Mouse (Mus musculus): Measurements from ENCODE around the gene Hipk3.

The Hipk3 gene

DNA sequence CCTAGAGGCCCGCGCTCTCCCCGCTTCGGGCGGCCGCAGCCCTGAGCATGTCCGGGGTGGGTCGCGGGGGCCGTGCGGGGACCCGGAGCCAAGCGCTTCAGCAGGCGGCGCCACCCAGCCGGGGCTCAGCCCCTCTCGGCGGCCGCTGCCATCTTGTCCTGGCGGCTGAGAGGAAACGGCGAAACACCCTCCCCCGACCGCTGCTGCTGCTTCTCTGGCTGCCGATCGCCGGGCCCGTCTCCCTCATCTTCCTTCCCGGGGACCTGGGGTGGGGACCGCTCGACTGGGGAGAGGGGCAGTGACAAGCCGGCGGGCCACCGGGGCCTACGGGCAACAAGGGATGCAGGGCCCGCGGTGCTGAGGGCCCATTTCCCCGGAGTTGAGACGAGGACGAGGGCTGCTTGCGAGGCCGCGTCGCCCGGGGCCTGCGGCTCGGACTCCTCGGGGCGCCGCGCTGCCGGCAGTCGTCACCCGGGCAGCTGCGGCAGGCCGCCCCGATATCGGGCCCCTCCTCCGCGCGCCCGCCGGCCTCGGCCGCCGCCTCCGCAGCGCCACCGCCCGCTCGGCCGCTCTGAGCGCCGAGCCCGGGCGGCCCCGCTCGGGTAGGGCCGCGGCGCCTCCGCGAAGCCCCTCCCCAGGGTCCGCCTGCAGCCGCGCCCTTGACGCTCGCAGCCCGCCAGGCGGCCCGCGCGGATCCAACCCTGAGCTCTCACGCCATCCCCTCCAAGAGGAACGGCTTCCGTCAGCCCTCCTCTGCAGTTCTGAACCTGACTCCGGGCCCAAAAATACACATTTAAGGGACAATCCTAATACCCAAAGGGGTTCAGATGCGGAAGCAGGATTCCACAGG is at the start of gene Hipk3:
TSS of gene Hipk3 (minus strand) at position 496 of the 850 bp plus-strand sequence.
- DNase-seq (ENCODE audit: low spot score in 2 of 2) = peak; percentile 87

DNA sequence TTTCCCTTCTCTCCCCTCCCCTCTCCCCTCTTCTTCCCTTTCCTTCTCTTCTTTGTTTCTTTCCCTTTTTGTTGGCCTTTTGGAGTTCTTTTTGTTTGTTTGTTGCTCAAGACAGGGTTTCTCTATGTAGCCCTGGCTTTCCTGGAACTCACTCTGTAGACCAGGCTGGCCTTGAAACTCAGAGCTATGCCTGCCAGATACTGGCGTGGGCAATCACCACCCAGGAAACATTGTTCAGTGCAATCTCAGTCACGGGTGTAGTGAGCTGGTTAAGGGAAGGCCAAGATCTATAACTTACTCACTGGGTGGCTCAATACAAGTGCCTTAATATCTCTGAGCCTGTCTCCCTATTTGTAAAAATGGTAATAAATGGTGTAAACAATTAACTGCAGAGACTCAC is 46.0 kb upstream of the Hipk3 start:
- DNase-seq (ENCODE audit: low spot score in 2 of 2) = no peak

DNA sequence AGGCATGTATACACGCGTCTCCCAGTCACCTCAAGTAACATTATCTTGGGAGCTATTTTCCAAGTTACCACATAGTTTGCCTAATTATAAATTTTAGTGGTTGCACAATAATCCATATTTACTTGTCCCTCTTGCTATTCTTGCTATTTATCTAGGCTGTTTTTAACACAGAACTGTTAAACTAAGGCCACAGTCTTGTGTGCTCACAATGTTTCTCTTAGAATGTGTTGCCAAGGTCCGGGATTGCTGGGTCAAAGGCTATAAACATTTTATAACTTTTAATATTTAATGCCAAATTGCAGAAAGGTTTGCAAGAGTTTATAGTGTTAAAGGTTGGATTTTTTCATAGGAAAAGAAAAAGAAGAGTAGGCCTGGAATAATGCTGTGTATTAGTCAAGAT is 40.5 kb upstream of the Hipk3 start:
- DNase-seq (ENCODE audit: low spot score in 2 of 2) = no peak

DNA sequence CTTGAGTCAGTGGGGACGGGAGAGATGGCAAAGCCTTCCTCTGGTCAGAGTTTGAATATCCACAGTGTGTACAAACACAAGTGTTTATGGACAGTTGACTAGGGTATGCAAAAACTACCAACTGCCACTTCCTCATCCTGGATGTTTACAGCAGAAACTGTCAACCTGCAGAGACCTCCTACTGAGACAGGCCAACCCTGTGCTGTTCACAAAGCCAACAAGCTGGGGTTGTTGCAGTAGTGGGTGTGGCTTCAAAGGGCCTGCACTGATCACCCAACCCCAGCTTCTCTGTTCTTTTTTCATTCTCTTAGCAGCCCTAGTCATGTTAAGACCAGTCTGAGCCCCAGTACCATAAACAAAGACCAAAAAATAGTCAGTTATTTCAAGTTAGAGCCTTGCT is 38.3 kb upstream of the Hipk3 start:
- DNase-seq (ENCODE audit: low spot score in 2 of 2) = no peak

DNA sequence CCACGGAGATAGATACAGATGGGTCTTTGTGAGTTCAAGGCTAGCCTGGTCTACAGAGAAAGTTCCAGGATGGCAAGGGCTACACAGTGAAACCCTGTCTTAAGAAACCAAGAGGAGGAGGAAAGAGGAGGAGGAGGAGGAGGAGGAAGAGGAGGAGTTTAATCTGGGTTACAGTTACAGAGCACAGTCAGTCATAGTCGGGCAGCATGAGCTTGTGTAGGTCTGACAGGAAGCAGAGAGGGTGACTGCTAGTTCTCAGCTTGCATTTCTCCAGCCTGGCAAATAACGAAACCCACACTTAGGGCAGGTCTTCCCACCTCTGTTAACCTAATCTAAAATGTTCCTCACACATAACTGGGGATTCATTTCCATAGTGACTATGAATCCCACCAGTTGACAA is 32.3 kb upstream of the Hipk3 start:
- no peak for DNase-seq (ENCODE audit: low spot score in 2 of 2)

DNA sequence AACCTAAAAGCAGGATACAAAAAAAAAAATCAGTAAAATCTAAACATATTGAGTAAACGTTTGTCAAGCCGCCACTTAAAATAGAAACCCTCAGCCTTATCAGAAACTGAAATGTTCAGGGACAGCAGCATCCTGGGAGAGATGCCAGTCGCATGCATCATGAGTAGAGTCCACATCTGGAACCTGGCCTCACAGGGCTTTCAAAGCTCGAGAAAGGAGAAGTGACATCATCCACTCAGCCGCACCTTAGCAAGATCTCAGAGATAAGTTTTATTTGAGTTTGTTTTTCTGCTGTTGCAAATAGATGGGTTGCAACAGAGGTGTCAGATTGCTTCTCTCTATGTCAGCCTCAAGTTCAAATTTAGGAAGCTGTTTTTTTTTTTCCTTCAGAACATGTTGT is 31.3 kb upstream of the Hipk3 start:
- DNase-seq (ENCODE audit: low spot score in 2 of 2) = no peak

DNA sequence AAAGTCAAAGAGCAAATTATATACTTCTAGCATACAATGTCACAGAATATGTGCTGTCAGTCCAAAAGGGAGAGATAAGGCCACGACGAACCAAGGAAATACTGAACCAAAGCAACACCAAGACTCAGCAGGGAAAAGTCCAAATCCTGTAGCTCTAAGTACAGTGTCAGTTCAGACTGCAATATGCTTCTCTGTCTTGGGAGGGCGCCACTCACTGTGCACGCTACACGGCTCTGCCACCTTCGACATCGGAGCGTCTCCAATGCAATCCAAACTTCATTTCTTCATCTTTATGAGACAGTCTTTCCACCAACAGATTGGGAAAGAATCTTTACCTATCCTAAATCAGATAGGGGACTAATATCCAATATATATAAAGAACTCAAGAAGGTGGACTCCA is 17.4 kb upstream of the Hipk3 start:
- no peak for DNase-seq (ENCODE audit: low spot score in 2 of 2)

DNA sequence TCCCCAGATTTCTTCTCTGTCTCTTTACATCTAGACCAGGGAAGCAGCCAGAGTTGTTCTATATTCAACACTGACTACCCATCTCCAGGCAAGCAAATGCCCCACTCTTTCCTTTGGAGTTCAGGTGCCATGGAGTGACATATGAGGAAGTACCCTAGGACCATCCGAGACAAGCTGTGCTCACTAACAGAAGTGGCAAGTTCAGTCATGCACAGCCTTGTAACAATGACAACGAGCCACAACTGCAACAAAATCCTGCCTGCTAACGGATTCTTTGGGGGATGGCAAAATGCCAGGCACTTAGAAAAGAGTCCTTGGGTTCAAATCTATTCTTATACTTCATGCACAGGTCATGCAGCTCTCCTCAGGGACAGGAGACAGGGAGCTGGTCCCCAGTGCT is 8.1 kb upstream of the Hipk3 start:
- DNase-seq (ENCODE audit: low spot score in 2 of 2) = no peak

DNA sequence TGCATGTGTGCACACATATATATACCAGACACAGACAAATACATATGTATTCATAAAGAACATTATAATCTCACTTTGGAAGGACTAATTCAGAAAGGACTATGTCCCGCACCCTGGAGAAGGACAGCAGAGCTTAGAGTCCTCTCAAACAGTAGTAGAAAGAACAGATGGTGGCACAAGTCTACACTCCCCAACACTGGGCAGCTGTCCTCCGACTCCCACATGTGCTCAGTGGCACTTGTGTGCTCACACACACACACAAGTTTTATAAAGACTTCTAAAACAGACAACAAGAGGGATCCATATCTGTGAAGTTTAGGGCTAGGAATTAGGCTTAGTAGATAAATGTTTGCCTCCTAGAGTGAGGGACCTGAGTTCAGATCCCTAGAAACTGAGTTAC is 6.8 kb upstream of the Hipk3 start:
- DNase-seq (ENCODE audit: low spot score in 2 of 2) = no peak

DNA sequence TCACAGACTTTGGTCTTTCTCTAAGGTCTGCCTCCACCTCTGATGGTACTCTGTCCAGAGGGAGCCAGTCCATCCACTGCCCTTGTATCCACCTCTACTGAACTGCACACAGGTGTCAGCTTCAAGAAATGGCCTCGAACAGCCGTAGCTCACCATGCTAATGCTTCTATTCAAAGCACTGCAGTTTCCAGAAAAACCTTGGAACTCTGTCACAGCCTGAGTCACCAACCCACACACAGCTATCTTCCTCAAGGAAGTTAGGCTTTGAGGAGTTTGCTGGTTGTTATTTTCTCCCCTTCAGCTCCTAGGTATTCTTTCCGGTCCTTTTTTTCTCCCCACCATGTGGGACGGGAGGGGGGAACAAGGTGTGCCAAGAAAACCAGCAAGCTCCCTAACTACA is 3.5 kb upstream of the Hipk3 start:
- peak in 1 of 2 experiments; percentile 62 for DNase-seq (ENCODE audit: low spot score in 2 of 2)

DNA sequence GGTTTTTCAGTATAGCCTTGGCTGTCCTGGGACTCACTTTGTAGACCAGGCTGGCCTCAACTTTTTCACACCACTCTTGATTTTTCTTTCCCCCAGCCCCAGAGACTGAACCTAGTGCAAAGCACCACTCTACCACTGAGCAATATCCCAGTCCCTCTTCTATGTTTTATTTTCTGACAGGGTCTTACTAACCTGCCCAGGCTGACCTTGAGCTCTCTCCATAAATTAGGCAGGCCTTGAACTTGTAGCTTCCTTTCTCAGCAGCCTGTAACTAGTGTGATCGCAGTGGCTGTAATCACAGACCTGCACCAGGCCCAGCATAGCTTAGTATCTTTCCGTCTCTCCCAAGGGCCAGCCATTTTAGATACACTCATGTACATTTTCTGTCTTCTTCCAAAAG is 3.0 kb upstream of the Hipk3 start:
- no peak for DNase-seq (ENCODE audit: low spot score in 2 of 2)

DNA sequence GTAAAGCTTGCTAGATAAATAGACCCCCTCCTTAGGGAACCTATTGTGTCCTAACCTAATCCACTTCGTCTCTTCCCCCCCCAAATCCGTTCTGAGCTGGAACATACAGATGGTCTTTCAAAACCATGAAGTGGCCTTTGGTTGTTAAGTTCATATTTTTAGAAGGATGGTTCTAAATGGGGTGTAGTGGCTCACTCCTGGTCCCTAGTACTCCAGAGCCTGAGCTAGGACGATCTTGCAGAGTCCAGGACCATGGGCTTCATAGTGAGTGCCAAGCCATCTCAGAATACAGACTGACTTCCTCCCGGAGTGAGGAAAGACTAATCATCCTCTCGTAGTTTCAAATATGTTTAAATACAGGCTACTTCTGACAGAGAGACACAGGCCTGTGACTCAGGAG is 2.0 kb upstream of the Hipk3 start:
- no peak for DNase-seq (ENCODE audit: low spot score in 2 of 2)

DNA sequence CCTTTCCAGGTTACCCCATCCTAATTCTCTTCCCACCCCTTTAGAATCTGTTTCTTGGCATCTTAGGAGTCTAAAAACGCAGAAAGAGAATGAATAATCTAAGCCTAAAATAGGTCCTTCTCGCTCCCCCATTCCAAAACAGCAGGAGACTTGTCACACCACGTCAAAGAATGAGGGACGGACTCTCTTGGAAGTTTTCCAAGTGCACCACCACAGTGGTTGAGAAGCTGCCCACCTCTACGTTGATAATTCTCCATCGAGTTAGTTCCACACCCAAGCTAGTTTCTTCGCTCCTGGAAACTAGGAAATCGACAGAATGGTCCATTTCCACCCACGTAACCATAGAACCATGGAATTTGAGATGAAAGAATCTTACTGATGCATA is 547 bp upstream of the Hipk3 start:
- peak; percentile 53 to 70 for DNase-seq (ENCODE audit: low spot score in 2 of 2)

DNA sequence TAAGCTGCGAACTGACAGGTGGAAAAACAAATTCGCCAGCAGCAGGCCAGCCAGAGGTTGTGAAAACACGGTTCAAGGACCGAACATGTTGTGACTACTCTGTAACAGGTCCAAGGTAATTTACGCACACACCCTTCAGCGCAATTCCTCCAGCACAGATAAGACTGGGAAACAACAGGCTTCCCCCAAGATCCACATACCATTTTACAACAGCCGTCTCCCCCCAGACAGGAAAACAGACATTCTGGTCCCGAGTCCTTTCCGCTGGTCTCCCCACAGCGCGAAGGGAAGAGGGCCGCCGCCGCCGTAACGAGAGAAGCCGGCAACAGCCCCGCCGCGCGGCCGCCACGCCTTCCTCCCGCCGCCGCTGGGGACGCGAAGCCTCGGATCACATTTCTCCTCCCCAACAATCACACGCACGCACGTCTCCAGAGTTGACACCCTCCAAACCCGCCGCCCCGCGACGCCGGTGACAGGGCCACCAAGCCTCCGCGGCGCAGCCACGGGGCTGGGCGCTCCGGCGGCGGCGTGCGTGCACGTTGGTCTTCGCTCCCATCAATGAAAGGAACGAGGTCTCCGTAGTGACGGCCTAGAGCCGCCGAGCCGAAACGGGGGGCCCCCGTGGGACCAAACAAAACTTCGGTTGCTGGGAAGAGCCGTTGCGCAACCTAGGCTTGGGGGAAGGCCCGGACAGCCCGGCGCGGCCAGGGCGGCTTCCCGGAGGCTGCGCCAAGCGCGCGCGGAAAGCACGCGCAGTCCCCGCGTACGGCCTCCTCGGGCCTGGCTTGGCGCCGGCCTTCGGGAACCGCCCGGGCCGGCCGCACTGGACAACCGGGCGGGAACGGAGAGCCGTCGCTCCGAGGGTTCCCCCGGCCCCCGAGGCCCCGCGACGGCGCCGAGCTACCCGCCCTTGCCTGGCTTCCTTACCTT is 960 bp downstream of the Hipk3 start:
- DNase-seq (ENCODE audit: low spot score in 2 of 2) = peak; percentile 89

DNA sequence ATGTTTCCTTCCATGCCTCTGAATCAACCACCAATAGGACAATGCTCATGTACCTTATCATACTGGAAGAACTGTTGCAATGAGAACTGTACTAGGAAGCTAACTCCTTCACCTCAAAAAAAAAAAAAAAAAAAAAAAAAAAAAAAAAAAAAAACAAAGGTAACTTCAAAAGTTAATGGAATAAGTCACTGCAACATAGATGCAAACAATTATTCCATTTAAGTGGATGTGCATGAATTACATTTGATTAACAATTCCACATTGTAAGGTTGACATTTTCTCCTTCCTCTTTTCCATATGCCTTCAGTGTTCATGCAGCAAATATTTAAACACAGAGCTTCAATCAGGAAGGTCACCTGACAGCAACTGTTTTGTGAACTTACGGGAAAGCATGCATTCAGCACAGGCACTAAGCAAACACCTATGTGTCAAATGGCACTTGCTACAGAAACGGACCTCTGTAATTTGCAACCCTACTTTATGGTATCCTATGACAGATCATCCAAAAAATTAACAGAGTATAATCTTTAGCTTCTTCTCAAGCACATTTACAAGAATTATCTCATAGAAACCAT is 2.9 kb downstream of the Hipk3 start:
- DNase-seq (ENCODE audit: low spot score in 2 of 2) = no peak

DNA sequence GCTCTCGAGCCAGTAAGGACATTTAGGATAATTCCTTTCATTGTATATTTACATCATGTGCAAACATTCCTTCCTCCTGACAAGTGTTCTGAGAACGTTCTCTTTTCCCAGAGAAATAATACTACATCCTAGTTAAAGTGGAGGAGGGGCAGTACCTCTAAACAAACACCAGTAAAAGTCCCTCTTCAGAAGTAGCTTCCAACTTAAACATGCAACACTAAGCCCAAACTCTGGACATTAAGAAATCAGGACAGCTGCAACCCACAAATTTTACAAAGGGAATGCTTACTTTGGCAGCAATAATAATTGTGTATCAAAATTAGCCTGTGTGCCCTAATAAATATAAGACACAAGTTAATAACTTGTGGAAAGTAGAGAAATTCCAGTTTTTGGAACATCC is 3.5 kb downstream of the Hipk3 start:
- no peak for DNase-seq (ENCODE audit: low spot score in 2 of 2)

DNA sequence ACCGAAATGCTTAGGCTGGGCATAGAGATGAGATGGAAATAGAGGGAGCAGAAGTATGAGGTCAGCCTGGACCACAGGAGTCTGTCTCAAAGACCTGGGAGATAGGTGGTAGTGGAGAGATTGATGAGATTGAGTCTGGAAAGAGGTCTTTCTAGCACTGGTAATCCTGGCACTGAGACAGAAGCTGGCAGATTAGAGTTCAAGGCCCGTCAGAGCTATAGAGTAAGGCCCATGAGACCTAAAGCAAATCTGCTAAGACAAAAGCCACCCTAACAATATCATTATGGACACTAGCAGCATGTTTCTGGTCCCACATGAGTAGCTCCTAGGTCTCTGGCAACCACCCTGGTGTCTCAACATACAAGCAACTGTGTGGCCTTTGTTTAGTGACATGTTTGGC is 4.4 kb downstream of the Hipk3 start:
- peak in 1 of 2 experiments; percentile 18 for DNase-seq (ENCODE audit: low spot score in 2 of 2)

DNA sequence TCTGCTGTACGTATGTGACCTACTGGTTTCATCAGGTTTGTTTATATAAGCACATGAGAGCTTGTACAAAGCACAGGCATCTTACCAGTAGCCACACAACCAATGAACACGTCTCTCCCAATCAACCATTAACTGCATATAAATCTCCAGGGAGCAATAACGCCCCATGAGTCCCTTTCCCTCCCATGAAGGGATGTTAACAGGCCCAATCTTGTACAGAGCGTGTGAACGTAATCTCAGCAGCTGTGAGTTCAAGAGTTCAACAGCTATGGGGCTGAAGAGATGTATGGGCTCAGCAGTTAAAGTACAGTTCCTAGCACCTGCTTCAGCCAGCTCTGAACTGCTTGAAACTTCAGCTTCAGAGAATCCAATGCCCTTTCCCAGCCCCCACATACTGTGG is 9.8 kb downstream of the Hipk3 start:
- peak in 1 of 2 experiments; percentile 15 for DNase-seq (ENCODE audit: low spot score in 2 of 2)

DNA sequence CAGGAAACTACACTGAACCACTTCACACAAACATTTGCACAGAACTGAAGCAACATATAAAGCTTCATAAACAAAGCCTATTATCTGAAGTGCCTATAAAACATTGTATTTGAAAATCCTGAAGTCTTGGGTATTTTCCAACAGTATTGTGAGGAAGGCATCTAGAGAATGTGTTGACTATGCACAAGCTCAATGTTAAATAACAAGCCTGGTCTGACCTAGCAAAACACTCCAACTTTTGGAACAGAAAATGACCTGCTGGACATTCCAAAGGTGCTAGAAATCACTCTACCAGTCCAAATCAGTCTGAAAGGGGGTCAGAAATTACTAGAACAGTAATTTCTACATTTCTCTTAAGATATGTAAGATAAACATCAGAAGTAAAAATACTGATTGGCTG is 12.1 kb downstream of the Hipk3 start:
- peak in 1 of 2 experiments; percentile 5 for DNase-seq (ENCODE audit: low spot score in 2 of 2)

DNA sequence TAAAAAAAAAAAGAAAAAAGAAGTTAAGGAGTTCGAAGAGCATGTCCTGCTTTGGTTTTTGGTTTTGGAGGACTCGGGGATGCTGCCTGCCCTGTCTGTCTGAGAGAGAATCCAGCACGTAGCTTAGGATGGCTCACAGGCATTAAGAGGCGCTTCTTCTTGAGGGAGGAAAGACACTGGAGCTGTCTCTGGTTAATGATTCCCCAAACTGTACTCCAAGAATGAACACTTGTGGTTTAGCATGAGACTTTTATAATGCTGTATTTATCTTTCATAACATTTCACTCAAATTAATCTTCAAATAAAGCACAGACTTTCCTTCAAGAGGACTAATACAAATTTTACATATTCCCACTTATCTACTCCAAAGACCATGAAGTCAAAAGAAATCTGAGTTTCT is 15.2 kb downstream of the Hipk3 start:
- peak in 1 of 2 experiments; percentile 3 for DNase-seq (ENCODE audit: low spot score in 2 of 2)

DNA sequence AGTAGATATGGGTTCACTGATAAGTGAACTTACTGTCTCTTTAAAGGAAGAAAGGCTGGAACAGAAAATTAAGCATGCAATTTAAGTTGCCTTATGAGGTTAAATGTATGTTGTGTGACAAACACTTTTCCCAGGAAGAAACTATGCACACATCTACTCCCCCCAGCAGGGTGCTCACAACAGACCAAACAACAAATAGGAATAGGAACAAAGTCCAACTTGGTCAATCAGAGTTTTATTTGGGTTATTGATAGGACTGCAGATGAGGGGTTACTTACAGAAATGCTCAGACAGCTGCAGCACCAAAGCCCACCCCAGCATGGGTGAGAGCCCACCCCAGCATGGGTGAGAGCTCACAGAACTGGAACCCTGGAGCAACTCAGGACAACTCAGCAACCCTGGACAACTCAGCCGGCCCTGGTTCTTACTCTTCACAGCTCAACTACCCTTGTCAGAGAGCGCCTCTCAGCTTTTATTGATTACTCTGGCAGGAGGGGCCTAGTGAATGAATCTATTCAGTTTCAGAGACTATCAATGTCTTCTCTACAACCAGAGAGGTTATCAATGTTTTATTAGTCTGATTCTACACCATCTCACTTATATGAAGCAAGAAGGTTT is 16.7 kb downstream of the Hipk3 start:
- peak in 1 of 2 experiments; percentile 17 for DNase-seq (ENCODE audit: low spot score in 2 of 2)

DNA sequence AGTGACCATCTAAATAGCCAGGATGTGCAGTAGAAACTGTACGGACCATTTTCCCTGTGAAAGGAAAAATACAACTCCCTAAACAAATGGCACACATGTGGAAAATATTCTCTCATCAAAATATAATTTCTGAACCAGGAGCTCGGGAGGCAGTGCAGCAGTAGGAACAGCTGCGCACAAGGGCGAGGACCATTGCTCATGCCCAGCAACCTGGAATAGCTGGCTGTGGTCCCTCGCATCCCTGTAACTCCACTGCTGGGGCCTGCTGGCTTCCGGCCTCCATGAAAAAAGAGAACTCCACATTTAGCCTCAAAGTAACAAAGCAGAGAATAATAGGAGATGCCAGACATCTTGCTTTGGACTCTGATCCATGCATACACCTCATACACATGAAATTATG is 22.2 kb downstream of the Hipk3 start:
- DNase-seq (ENCODE audit: low spot score in 2 of 2) = no peak
